Mouse (Mus musculus) gastrocnemius, postnatal 14 days (tissue): Measurements from ENCODE around the gene Cog2. TPM values are rescaled to one million over a fixed set of nuclear protein-coding genes. Genes with fewer than 3 reads are reported as not detected.

Experiments used
- DNase-seq: peaks from one replicate; pipeline ENCODE4 v3.0.0; 2021; ENCODE audit warnings: mixed read lengths
- intact Hi-C: fragments of 180-260 bp; cut with DNase I; formaldehyde crosslinking; loops from one replicate; pipeline ENCODE4 v1.15.1; 2025; ENCODE audit warnings: low total_unique reads
- long read RNA-seq, 2 experiments: library from polyadenylated mRNA; stranded (forward); transcript quantifications; one replicate each; pipeline ENCODE4 v2.0.0; 2021
- total RNA-seq, 2 experiments: library from RNA; stranded (reverse); gene quantifications; 2 replicates each; pipeline ENCODE4 v1.2.3; 2021

The Cog2 gene
- total RNA-seq: 10 to 100 TPM; 18.7 to 19.8 TPM
- long read RNA-seq, experiment 1, transcript Cog2-201 (18 exons, 2,825 nt): major isoform, 21 of 28 reads
- long read RNA-seq, experiment 1, partial matches to known transcripts: 5 of 28 reads
- long read RNA-seq, experiment 1, other reads (novel, unspliced or antisense): 2 of 28 reads
- long read RNA-seq, experiment 2, transcript Cog2-201 (18 exons, 2,825 nt): major isoform, 26 of 31 reads
- long read RNA-seq, experiment 2, partial matches to known transcripts: 4 of 31 reads
- long read RNA-seq, experiment 2, other reads (novel, unspliced or antisense): 1 of 31 reads

DNA sequence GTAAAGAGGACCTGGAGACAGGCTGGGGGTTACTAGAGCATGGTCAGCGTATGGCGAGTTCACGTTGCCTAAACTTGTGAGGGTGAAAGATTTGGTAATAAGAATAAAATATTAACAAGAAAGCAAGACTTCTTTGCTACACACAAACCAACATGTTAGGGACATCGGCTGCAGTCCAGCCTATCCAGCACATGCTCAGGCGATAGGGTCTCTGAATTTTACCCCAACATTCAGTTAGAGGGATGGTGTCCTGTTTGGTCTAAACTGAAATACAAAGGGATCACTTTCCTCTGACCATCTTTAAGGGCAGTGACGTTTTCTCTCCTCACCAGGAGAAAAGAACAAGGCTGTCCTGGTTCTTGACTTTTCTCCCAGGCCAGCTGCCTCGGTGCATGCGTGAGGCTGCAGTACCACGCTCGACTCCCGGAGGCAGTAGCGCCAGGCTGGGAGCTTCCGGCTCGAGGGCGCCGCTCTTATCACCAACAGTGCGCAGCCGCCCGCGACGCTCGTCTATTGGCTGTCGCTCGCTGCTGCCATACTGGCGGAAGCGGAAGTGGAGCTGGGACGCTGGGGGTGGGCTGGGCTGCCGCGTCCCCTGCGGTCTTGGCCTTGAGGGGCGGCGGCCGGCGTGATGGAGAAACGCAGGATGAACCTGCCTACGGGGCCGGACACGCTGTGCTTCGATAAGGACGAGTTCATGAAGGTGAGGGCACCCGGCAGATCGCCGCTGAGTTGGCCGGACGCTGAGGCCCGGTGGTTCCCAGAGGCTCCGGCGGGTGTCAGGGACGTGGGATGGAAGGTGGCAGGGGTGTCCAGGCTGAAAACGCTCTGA, at the start of gene Cog2:
Cog2 (plus strand) TSS at position 519 of the 832 bp plus-strand sequence.
- intact Hi-C loops: no loop called here
- peak; percentile 92 for DNase-seq

DNA sequence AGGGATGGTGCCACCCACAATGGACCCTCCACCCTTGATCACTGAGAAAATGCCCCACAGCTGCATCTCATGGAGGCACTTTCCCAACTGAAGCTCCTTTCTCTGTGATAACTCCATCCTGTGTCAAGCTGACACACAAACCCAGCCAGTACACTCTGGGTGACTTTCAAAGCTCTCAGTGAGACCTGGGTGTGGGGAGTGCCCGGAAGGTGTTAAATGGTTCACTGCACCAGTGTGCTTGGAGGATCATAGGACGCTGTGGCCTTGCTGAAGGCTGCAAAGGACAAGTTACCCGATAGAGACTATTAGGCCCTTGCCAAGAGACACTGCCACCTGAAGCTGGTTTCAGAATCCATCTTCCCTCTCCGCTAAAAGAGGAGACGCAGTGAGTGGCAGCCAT, 44.9 kb upstream of the Cog2 start:
- DNase-seq: no peak
- intact Hi-C loops: no loop called here

DNA sequence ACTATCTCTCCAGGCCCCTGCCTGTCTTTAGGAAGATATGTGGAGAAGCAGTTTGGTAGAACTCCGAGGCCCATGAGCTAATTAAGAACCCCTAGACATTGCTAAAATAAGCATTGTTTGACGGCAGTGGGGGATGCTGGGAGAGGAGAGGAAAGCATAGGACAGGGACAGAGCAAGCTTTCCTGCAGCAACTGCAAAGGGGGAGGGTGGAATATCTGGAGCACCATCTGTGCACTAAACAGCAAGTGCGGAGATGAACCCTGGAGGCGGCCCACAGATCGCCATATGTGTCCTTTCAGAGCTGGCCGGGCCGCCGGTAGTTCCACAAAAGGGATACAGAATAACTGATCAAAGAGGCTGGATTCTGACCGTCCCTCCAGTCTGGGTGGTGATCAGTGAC, 43.9 kb upstream of the Cog2 start:
- intact Hi-C loops: no loop called here
- DNase-seq: no peak

DNA sequence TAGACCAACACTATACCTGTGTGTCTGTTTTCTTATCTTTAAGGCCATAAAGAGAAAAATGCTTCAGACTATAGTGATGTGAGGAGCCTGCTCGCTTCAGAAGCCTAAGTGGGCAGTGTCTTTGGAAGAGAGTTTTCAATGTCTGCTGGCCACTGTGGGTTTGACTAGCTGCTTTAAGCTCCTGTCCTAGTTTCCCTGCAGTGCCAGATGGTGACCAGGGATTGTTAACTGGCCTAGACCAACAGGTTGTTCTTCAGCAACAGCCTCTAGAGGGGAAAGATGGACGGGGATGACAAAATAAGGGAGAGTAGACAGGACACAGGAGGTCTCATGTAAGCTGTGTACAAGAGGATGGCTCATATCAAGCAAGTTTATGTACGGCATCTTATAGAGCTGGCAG, 41.3 kb upstream of the Cog2 start:
- no peak for DNase-seq
- intact Hi-C loops: no loop called here

DNA sequence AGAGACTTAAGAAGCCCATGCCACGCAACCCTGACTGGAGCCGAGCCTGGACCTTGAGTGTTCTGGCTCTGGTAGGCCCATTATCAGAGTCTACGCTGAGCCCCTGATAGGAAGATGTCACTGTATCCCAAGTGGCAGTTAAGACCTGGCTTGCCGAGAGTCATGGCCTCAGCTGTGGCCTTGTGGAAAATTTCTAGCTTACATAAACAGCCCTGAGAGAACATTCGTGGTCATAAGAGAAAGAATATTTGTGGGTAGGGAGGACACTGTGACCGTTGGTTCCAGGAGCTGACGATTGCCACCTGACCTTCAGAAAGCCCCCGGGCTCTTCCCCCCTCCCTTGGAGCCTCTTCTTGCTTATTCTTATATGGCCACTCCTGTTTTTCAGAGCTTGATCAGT, 40.2 kb upstream of the Cog2 start:
- no peak for DNase-seq
- intact Hi-C loops: no loop called here

DNA sequence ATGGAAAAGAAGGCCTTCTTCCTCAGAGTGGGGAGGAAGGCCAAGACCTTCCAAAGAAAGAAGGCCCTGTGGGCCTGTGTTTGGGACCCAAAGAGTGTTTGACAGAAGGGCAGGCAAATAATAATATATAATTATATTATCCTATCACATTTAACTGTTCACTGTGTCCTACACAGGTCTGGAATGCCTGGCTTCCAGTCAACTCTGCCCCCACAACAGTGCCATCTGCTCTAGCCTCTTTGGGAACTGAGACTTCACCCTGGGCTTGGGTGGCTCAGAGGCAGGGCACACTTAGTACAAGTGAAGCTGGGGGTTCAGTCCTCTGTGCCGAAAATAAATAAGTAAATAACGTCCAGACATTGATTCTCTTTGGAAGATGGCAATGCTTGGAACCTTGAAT, 37.8 kb upstream of the Cog2 start:
- intact Hi-C loops: no loop called here

DNA sequence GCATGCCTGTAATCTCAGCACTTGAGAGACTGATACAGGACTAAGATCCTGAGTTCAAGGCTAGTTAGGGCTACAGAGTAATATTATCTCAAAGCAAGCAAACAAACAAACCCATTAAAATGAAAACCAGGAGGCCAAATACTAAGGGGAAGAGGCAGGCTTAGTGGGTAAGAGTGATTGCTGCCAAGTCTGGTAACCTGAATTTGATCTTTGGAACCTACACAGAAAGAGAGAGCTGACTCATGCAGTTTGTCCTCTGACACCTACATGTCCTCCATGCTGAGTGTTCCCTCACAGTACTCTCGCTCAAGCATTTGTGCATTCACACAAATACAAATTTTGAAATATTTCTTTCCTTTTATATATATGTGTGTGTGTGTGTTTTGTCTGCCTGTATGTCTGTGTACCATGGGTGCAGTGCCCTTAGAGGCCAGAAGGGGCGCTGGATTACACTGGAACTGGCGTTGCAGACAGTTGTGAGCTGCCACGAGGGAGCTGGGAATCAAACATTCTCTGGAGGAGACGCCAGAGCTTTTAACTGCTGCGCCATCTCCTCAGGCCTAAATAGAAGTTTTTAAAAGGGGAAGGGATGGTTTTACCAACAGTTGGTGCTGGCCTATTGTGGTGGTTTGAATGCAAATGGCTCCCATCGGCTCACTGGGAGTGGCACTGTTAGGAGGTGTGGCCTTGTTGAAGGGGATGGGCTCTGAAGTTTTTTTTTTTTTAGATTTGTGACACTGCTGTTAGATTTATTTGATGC, 37.0 kb upstream of the Cog2 start:
- no peak for DNase-seq
- intact Hi-C loops: no loop called here

More for the DNA sequence above, 37.8 kb upstream of the Cog2 start:
- no peak for DNase-seq

DNA sequence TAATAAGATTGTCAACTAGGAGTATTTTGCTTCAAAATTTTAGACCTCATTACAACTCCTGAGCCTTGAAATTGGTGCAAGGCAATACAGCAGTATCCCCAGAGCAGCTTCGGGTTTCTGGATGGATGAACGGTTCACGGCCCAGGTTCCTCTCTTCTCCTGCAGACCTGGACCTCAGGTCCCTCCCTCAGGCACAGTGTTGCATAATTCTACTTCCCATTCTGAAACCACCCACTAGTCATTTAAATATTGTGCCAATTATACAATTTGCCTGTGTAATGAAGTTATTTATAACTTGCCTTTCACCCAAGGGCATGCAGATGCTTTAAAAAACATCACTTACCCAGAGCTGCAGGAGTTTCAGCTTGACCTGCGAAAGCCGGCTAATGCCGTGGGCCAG, 31.3 kb upstream of the Cog2 start:
- intact Hi-C loops: no loop called here
- DNase-seq: no peak

DNA sequence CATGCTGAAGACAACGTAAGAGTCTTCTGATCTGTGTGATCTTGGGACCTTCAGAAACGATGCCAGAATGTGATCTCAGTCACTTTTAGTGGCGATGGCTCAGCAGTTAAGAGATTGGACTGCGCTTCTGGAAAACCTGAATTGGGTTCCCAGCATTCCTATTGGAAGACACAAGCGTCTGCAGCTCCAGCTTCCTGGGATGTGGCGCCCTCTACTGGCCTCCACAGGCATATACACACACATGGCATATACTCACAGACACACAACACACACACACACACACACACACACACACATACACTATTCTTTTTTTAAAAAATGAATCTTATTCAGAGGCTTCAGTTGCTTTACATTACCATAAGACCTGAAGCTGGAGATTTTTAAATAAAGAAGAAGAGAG, 30.8 kb upstream of the Cog2 start:
- intact Hi-C loops: no loop called here
- DNase-seq: no peak

DNA sequence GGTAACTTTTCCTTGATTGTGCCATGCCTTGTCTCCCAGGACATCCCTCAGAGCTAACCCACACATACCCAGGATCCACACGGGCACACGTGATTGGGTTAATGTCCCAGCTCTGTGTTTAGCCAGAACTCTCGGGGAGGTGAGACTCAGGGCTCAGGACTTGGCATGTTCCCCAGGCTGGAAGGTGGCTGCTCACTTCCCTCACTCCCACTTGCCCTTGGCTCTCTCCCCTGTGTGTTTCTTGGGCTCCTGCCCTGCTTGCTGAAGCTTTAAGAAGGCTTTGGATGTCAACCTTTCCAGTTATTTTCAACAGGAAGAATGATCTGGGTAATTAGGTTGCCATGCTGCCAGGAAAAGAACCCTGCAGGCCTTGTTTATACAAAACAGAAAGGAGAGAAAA, 26.2 kb upstream of the Cog2 start:
- DNase-seq: no peak
- intact Hi-C loops: no loop called here

DNA sequence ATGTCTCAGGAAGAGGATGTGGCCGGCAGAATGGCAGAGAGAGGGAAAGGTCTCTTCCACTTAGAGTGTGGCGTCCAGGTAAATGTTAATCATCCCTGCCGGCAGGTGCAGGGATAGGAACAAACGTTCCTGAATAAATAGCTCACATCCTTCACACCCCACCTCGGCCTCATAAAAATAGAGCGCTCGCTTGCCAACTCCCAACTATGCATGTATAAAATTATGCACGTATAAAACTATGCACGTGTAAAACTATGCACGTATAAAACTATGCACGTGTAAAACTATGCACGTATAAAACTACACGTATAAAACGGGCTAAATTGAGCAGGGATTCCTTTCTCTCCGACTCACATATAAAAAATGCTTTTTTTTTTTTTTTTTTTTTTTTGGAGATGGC, 25.6 kb upstream of the Cog2 start:
- intact Hi-C loops: no loop called here
- DNase-seq: no peak

DNA sequence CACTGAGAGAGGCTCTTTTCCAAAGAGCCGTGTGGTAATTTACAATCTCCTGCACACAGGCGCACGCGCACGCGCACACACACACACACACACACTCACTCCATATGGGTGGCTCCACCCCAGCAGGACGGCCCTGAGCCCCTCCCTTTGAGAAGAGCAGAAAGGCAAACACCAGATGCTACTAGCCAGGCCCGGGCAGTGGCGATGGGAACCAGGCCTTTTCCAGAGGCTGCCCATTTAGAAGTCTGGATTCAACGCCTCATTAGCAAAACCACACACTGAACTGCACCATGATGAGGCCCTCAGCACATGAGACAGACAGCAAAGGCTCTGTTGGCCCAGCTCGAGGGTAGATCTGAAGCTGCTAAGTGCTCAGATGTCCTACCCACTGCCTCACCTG, 24.9 kb upstream of the Cog2 start:
- intact Hi-C loops: no loop called here
- DNase-seq: no peak

DNA sequence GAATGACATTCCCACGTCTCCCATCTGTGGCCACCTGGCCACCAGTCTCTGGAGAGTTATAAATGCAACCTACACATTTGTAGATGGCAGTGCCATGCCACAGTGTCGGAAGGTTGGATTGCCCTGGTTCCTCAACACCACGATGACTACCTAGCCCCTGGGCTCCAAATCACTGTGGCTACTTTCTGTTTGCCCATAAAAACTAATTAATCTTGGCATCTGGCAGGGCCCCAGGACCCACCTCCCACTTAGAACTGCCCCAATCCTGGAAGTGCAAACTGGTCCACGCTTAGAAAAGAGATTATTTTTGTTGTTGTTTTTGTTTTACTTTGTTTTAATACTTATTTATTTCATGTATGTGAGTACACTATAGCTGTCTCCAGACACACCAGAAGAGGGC, 24.3 kb upstream of the Cog2 start:
- DNase-seq: no peak
- intact Hi-C loops: no loop called here

DNA sequence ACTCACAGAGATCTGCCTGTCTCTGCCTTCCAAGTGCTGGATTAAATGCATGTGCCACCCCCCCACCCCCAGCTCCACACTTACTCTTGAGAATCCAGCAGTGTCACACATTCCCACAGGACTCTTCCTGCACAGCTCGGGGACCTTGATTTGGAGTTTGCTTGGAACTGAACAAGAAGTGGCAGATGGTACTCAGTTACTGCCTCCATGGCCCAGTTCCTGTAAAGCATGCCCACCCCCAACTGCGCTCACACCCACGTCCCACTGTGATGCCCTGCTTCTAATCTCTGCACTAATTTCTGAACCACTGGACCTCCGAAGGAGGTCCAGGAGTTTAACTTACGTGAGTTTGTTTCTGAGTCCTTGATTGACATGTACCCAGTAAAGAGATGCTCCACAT, 23.7 kb upstream of the Cog2 start:
- no peak for DNase-seq
- intact Hi-C loops: no loop called here

DNA sequence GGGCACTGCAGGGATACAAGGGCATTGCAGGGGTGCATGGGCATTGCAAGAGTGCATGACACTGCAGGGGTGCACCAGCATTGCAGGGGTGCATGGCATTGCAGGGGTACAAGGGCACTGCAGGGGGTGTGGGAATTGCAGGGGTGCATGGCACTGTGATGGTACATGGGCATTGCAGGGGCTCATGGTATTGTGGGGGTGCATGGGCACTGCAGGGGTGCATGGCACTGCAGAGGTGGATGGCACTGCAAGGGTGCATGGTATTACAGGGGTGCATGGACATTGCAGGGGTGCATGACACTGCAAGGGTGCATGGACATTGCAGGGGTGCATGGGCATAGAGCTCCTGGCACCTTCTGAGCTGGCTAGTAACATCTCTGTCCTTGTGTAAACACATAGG, 22.2 kb upstream of the Cog2 start:
- DNase-seq: no peak
- intact Hi-C loops: no loop called here

DNA sequence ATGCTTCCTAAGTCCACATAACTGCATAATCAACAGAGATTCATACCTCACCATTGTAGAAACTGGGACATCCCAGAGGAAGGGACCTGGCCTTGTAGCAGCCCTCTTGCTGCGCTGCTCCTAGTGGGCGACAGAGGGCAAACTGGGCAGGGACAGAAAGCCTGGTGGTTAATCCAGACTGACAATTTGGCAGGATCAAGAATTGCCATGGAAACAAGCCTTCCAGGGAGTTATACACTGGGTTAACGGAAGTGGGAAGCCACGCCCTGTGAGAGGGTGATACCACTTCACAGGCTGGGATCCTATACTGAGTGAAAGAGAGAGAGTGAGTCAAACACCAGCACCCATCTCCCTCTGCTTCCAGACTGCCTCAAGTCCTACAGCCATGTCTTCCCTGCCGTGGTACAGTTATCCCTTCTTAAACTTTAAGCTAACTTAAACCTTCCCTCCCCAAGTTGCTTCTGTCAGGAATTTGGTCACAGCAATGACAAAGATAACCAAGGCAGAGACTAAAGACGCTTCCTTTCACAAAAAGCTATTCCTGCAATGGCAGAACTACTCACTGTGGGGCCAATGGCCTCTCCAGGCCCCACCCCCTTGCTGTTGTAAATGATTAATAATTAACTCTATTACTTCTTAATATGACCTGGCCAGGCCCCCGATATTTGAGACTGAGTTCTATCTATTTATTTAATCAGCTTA, 21.2 kb upstream of the Cog2 start:
- intact Hi-C loops: no loop called here

DNA sequence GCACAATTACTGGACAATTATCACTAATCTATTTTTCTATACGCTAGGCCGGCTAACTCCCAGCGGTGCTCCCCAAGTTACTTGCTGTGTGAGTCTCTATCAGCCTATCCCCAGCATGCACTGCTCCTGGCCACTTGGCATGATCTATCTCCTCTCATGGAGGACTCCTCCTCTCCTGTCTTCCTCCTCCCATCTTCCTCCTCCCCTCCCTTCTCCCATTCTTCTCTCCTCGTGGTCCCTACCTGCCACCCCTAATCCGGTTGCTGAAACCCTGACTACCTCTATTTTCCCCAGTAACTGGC, 20.7 kb upstream of the Cog2 start:
- no peak for DNase-seq
- intact Hi-C loops: loop anchor here (10.0 kb wide), 1 partner anchor 95 kb away; no protein-coding TSS in a partner anchor

More for the DNA sequence above, 21.2 kb upstream of the Cog2 start:
- no peak for DNase-seq

DNA sequence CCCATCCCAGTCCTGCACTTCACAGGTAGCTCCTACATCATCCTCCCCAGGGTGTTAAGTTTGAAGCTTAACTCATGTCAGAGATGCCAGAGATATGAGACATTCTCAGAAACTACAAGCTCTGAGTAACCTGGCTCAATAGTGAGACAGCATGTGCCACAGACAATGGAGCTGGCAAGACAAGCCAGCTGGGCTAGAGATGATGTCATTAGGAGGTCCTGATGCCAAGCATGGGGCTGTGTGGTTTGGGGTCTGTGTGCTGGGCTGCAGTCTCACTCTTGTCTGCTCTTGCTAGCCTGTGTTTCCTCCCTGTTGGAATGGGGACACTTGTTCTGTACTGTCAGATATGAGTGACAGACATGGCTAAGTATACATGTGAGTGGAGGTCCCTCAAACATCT, 14.9 kb upstream of the Cog2 start:
- DNase-seq: no peak
- intact Hi-C loops: loop anchor here (10.0 kb wide), 1 partner anchor 101 kb away; no protein-coding TSS in a partner anchor

DNA sequence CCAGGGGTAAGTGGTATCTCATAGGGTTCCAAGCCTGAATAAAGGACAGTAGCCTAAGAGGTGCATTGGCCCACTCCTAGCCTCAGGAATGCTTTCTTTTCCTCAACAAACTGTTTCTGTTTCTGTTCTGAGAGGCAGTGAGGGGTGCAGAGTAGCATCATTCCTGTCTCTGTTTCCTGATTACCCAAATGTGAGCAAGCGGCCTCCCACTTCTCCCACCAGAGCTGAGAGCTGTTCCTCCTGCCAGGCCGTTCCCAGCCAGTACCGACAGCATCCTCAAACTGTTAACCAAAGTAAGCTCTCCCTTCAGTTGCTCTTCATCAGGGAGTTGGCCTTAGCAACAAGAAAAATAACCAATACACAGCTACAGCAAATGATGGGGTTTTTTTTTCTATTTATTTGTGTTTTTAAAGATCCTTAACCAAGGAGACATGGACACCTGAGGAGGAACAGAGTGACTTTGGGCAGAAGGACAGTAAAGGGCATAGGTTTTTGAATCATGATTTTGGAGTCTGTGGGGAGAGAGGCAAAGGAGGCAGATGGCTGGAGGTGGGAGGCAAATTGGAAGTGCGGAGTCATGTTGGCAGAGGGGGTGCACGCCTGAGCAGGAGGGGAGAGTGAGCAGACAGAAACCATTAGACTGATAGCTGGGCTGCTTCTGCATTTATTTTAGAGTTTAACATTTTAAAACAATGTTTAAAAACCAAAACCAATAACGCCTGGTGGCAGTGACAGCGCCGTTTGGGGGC, 12.8 kb upstream of the Cog2 start:
- no peak for DNase-seq
- intact Hi-C loops: loop anchor here (10.0 kb wide), 1 partner anchor 103 kb away; no protein-coding TSS in a partner anchor
